Mouse (Mus musculus) hindbrain, postnatal 0 days (tissue): ENCODE data around the gene Fgf13. TPM values are rescaled to one million over a fixed set of nuclear protein-coding genes. Genes with fewer than 3 reads are reported as not detected.

ENCODE experiments used
- ATAC-seq: fragments of 200-750 bp; cut with Nextera tagmentation; 2 replicates; pipeline ENCODE4 v1.8.0; 2017; ENCODE audit warnings: mild to moderate bottlenecking, moderate TSS enrichment, moderate library complexity
- DNase-seq: peaks from one replicate; pipeline ENCODE4 v3.0.0-alpha.2; 2015; ENCODE audit warnings: low spot score
- H3K27ac ChIP-seq: fragments of 300-500 bp; sonication (generic); 2 replicates; pipeline ENCODE4 v1.5.1; 2014; ENCODE audit warnings: mild to moderate bottlenecking
- H3K27me3 ChIP-seq: fragments of 300-500 bp; sonication (generic); 2 replicates; pipeline ENCODE4 v1.6.1; 2014; ENCODE audit warnings: low read length, mixed read lengths; ENCODE audit not compliant: insufficient read depth
- H3K36me3 ChIP-seq: fragments of 300-500 bp; sonication (generic); 2 replicates; pipeline ENCODE4 v1.6.1; 2014; ENCODE audit warnings: low read length, mixed read lengths; ENCODE audit not compliant: insufficient read depth
- H3K4me1 ChIP-seq: fragments of 300-500 bp; sonication (generic); 2 replicates; pipeline ENCODE4 v1.6.1; 2014; ENCODE audit warnings: antibody characterized with exemption, low read length, mixed read lengths; ENCODE audit not compliant: insufficient read depth
- H3K4me2 ChIP-seq: fragments of 300-500 bp; sonication (generic); 2 replicates; pipeline ENCODE4 v1.6.1; 2014; ENCODE audit warnings: low read depth, mild to moderate bottlenecking, low read length, moderate library complexity, mixed read lengths
- H3K4me3 ChIP-seq: fragments of 300-500 bp; sonication (generic); 2 replicates; pipeline ENCODE4 v1.5.1; 2014; ENCODE audit warnings: low read length
- H3K9ac ChIP-seq: fragments of 300-500 bp; sonication (generic); replicated peaks from 2 replicates; pipeline ENCODE4 v1.6.1; 2014; ENCODE audit warnings: mild to moderate bottlenecking, low read length, moderate library complexity, mixed read lengths
- H3K9me3 ChIP-seq: fragments of 300-500 bp; sonication (generic); 2 replicates; pipeline ENCODE4 v1.6.1; 2016; ENCODE audit warnings: low read length, mixed read lengths
- CTCF ChIP-seq: IDR thresholded peaks from 2 replicates; pipeline ENCODE4 v1.5.1; 2016; ENCODE audit warnings: antibody characterized with exemption, control low read depth, low read depth
- WGBS: fragments of 180-500 bp; shearing (Covaris S2); extraction: QIAGEN DNeasy Blood & Tissue Kit; methylation state at CpG from one replicate; pipeline ENCODE4 v1.1.7; 2014; 5-methylcytosine and 5-hydroxymethylcytosine counted together
- polyA plus RNA-seq: library from polyadenylated mRNA; unstranded; fragments of >200 nt; fragmentation: Nextera tagmentation; extraction: Ambion mirVana; gene quantifications from 2 replicates; pipeline ENCODE4 v1.2.1, GENCODE M21; 2015
- total RNA-seq: library from RNA; depleted of rRNA; stranded (reverse); fragments of >200 nt; gene quantifications from 2 replicates; pipeline ENCODE4 v1.2.3, GENCODE M21; 2014

Gene Fgf13
- total and polyA plus RNA-seq, 2 experiments from 2014 or later = 115 to 195 TPM

DNA sequence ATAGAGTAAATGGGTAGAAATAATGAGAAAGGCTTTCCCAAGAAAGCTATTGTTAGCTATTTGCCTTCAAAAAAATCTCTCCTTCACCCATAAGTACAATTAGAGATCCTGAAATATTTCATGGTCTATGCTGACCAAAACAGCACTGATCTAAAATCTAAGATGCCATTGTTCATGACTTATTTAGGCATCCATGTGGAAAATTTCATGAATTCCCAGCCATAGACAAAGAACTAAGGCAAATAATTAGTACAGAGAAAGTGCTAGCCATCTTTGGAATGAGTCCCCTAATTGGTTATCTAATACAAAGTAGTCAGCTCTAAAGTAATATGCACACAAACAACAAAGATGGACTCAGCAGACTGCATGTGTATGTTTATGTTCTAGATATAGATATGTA is 366.7 kb downstream of the Fgf13 start:
- H3K4me2 ChIP-seq = no peak overlapping the region

DNA sequence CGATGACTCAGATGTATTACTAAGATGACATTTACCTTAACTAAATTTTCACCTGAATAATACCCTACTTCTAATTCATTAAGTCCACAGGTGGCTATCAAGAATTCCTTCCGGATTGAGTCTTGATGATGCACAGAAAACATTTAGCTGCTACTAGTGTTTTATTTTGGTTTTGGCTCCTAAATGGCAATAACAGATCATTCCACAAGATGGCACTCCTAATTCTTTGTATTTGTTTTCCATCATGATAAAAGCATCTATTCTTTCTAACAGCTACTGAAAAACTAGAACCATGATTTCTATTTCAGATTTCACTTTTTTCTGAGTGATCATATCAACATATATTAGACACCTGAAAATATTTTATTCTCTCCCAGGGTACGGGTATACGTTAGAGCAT is 373.7 kb downstream of the Fgf13 start:
- no peak for ATAC-seq
- Histone ChIP-seq H3K9ac (no peak overlapping the region), H3K9me3 (no peaks in the 10 kb centered on the region), H3K27me3 (no peaks in the 10 kb centered on the region), H3K27ac (no peak overlapping the region), H3K4me2 (no peak overlapping the region), H3K4me3 (no peak overlapping the region), H3K4me1 (no peaks in the 10 kb centered on the region), H3K36me3 (no peaks in the 10 kb centered on the region)
- TF ChIP-seq CTCF = peak; percentile 61
- WGBS = 78% methylated on average over 4 of the region's 4 CpGs
- DNase-seq = peak; percentile 61

More for the DNA sequence above, 366.7 kb downstream of the Fgf13 start:
- ATAC-seq (no peak), DNase-seq (no peak)
- no peaks in the 10 kb centered on the region for H3K27me3 ChIP-seq
- H3K4me1 ChIP-seq = no peaks in the 10 kb centered on the region
- no peak overlapping the region for H3K27ac ChIP-seq
- no peaks in the 10 kb centered on the region for H3K9me3 ChIP-seq
- H3K9ac ChIP-seq = no peak overlapping the region
- H3K36me3 ChIP-seq = no peaks in the 10 kb centered on the region
- no peak for TF ChIP-seq CTCF
- no peak overlapping the region for H3K4me3 ChIP-seq

DNA sequence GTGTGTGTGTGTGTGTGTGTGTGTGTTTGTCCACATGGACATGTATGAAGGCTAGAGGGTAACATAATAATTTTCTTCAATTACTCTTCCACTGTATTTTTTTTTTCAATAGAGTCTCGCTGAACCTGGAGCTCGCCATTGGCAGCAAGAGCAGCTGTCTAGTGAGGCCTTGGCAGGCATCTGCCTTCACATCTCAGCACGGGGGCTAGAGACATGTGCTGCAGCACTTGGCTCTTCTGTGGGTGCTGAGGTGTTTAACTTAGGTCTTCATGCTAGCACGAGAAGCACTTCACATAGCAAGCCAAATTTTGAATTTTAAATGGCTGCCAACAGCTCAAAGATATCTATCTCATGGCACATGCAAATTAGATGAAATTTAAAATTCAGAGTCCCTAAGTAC is 380.9 kb downstream of the Fgf13 start:
- ATAC-seq (no peak), DNase-seq (peak; percentile 10)
- Histone ChIP-seq H3K4me2 (no peak overlapping the region), H3K4me1 (no peaks in the 10 kb centered on the region), H3K9me3 (no peaks in the 10 kb centered on the region), H3K27me3 (no peaks in the 10 kb centered on the region), H3K36me3 (no peaks in the 10 kb centered on the region), H3K27ac (no peak overlapping the region), H3K4me3 (no peak overlapping the region), H3K9ac (no peak overlapping the region)
- TF ChIP-seq CTCF = no peak
- 52% methylated on average over 4 of the region's 4 CpGs for WGBS

DNA sequence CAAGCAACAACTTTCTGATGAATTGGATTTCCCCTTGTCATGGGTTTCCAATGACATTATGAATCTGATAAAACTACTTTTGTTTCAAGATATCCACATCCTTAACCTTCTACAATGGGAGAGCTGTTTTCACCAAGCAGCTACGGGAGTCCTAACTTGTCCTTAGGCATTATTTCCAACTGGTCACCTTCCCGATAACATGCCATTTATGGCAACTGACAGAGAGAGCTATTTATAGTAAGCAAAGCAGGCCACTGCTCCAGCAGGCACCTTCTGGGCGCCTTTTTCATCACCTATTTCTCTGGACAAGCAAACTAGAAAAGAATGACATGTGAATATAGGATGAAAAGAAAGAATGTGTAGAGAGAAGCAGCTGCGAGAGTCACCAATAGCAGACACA is 385.5 kb downstream of the Fgf13 start:
- Histone ChIP-seq H3K27me3 (no peaks in the 10 kb centered on the region), H3K9me3 (no peaks in the 10 kb centered on the region), H3K27ac (no peak overlapping the region), H3K9ac (no peak overlapping the region), H3K4me2 (no peak overlapping the region), H3K36me3 (no peaks in the 10 kb centered on the region), H3K4me1 (no peaks in the 10 kb centered on the region), H3K4me3 (no peak overlapping the region)
- no peak for TF ChIP-seq CTCF
- DNase-seq (no peak), ATAC-seq (no peak)
- 55% methylated on average over 4 of the region's 4 CpGs for WGBS

DNA sequence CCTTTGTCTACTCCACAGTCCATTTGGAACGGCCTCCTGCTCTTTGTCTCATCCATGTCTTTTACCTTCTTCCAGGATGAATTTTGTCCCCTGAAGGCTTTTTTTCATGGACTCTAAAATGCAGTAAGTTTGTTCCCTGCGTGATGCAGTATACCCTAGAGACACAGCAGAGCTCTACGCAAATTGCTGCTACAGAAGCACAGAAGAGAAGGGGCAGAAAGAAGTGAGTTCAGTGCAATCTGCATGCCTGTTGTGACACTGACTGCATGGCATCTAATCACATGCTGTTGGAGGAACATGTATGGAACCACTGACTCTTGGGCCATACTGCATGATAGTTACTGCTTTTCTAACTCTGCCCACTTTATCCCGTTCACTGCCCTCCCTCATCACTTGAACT is 388.2 kb downstream of the Fgf13 start:
- no peak overlapping the region for H3K4me2 ChIP-seq
- 59% methylated on average over 4 of the region's 4 CpGs for WGBS
- H3K27ac ChIP-seq = 0 out of 2 replicates have a peak overlapping the region, but pooled peaks have one; percentile 54

DNA sequence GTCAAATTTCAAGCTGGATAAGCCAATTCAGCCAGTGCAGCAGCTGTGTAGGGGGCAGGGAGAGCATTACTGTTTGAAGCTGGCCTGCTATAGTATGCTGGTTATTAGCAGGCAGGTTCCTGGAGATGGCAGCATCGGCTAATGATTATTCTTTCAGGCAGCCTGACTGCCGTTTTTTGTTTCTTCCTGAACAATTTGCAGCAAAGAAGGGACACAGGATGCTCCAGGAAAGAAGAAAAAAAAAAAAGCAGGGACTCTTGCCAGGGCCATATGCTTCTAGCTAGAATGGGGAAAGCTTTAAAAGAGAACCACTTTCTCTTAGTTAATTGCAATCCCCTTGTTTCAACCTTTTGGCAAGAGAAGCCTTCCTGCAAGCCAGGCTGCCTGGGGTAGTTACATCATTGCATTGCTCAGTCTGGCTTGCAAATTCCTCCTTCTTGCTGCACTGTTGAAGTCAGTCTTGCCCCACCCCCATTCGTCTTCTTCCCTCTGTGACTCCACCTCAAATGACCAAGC is 388.7 kb downstream of the Fgf13 start:
- peak; percentile 94 for ATAC-seq
- Histone ChIP-seq H3K27ac (peak overlapping the region; percentile 54; the same call in 1 of the 2 replicates), H3K36me3 (no peaks in the 10 kb centered on the region), H3K27me3 (no peaks in the 10 kb centered on the region), H3K9ac (no peak overlapping the region), H3K4me3 (no peak overlapping the region), H3K9me3 (no peaks in the 10 kb centered on the region), H3K4me1 (no peaks in the 10 kb centered on the region), H3K4me2 (0 out of 2 replicates have a peak overlapping the region, but pooled peaks have one; percentile 7)
- DNase-seq = peak; percentile 77
- TF ChIP-seq CTCF = peak; percentile 56
- WGBS = 32% methylated on average over 3 of the region's 3 CpGs

More for the DNA sequence above, 388.2 kb downstream of the Fgf13 start:
- H3K9me3 ChIP-seq = no peaks in the 10 kb centered on the region
- H3K4me1 ChIP-seq = no peaks in the 10 kb centered on the region
- no peak overlapping the region for H3K9ac ChIP-seq
- no peaks in the 10 kb centered on the region for H3K36me3 ChIP-seq
- ATAC-seq (peak; percentile 14; the same call in 1 of the 2 replicates), DNase-seq (no peak)
- no peak overlapping the region for H3K4me3 ChIP-seq
- no peaks in the 10 kb centered on the region for H3K27me3 ChIP-seq
- TF ChIP-seq CTCF = no peak

DNA sequence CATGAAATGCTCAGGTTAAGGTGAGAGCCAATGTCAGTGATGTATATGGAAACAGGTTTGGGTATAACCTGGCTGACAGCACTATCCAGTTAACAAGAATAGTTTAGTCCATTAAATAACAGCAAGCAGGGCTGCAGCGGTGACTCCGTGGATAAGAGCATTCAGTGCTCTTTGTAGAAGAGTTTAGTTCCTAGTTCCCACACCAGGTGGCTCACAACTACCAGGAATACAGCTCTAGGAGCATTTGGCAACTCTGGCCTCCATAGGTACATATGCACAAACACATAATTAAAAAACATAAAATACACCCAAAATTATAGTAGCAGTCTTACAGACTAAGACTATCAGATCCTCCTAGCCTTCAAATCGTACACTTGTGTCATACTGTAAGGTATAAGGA is 390.2 kb downstream of the Fgf13 start:
- Histone ChIP-seq H3K4me3 (no peak overlapping the region), H3K27me3 (no peaks in the 10 kb centered on the region), H3K9ac (no peak overlapping the region), H3K36me3 (no peaks in the 10 kb centered on the region), H3K27ac (no peak overlapping the region), H3K9me3 (no peaks in the 10 kb centered on the region), H3K4me2 (no peak overlapping the region), H3K4me1 (no peaks in the 10 kb centered on the region)
- ATAC-seq (no peak), DNase-seq (peak; percentile 51)
- WGBS = 62% methylated on average over 3 of the region's 3 CpGs
- peak; percentile 39; the same call in 1 of the 2 replicates for TF ChIP-seq CTCF
